Mouse (Mus musculus): ENCODE data around the gene Slc41a1. TPM values are rescaled to one million over a fixed set of nuclear protein-coding genes. Genes with fewer than 3 reads are reported as not detected.

Gene Slc41a1
- total RNA-seq, 2 experiments from 2014 or later = 55.5 to 64.4 TPM

DNA sequence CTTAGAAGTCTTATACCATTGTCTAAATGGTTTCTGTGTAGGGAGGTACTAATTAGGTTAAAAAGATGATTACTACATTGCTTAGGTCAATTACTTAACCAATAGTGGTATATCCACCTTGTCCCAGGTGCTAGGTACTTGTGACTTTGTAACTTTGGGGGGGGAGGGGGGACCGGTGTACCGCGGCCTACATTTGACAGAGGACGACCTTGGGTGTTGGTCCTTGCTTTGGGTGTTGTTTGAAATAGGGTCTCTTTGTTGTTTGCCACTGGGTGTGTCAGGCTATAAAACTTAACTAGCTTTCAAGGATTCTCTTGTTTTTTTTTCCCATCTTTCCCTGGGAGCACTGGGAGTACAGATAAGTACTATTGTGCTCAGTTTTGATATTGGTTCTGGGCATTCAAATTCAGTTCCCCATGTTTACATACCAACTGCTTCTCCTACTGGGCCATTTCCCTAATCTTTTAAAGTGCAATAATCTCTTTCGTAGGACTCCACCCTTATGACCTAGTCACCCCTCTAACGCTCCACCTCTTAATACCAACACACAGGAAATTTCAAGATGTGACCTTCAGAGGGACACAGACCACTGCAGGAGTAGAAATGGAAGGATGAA, 62.9 kb downstream of the Slc41a1 start:
- no peak for DNase-seq

DNA sequence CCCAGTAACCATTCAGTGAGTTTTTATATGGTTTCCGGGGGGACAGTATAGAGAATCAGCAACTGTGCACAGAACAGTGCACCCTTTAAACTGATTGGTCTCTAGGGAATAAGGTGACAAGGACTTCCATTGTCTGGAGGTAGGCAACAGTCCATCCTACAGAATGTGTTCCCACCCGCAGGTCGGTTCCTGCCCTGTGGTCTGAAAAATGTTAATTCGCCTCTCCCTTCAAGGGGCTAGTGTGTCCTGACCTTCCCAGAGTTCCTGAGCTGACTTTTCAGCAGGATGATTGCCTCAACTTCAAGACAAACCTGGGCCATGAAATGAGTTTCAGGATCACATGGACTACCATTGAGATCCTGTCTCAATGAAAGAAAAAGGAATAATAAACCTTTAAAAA, 64.1 kb downstream of the Slc41a1 start:
- no peak for DNase-seq

Other genes with a start within 250 kb of the Slc41a1 start
- gene Avpr1b, start 228.3 kb upstream of the Slc41a1 start, total RNA-seq (2021) = under 1 TPM; 0.62 to 0.86 TPM
- gene Ctse, start 189.2 kb upstream of the Slc41a1 start, total RNA-seq (2021) = not detected
- gene Rab7b, start 138.8 kb upstream of the Slc41a1 start, total RNA-seq (2021) = 1 to 10 TPM; 2.5 to 2.7 TPM
- under 1 TPM; 0.12 to 0.15 TPM for gene Slc26a9, start 83.5 kb upstream of the Slc41a1 start, total RNA-seq (2021)
- 1 to 10 TPM; 1.8 to 2.2 TPM for gene Pm20d1, start 30.1 kb upstream of the Slc41a1 start, total RNA-seq (2021)
- gene Rab29, start 39.7 kb downstream of the Slc41a1 start, total RNA-seq (2021) = 10 to 100 TPM in 1 of 2 experiments, 1 to 10 TPM in 1; 9.9 to 10.7 TPM
- gene Nucks1, start 83.0 kb downstream of the Slc41a1 start, total RNA-seq (2021) = 100 to 1,000 TPM; 150 to 156 TPM
- 1 to 10 TPM in 1 of 2 experiments, under 1 TPM in 1; 0.77 to 1.4 TPM for gene Slc45a3, start 135.5 kb downstream of the Slc41a1 start, total RNA-seq (2021)
- 10 to 100 TPM; 50.5 to 61.7 TPM for gene Elk4, start 180.1 kb downstream of the Slc41a1 start, total RNA-seq (2021)
- 10 to 100 TPM; 58.3 to 62.8 TPM for gene Mfsd4a, start 240.6 kb downstream of the Slc41a1 start, total RNA-seq (2021)

Data from layer of hippocampus, postnatal 36 days (tissue).